Mouse (Mus musculus) liver, adult 2 months (tissue): ENCODE data around the gene Gm10490.

Source experiments
- CTCF ChIP-seq: fragments of 200-500 bp; IDR thresholded peaks from 2 replicates; pipeline ENCODE4 v1.5.1; 2011; ENCODE audit warnings: low read depth, low read length, control low read depth
- POLR2A ChIP-seq: fragments of 200-500 bp; IDR thresholded peaks from 2 replicates; pipeline ENCODE4 v1.6.1; 2011; ENCODE audit warnings: low read length, control low read depth; ENCODE audit not compliant: insufficient read depth; ENCODE audit errors: extremely low read depth

- TF ChIP-seq CTCF (no peak), POLR2A (no peak)
Measured at GRCm38 (mm10) chrX:7865343-7865742, 44.0 kb upstream of the Gm10490 start.
